Mouse (Mus musculus) mouse embryonic stem cell (cell line): ENCODE results near the gene Wipi1.
"Not testable (repeated sequence)": the region's sequence is repeated elsewhere in the genome, so short reads cannot be mapped to it uniquely, and the experiment has no call there.

Experiments
- in situ Hi-C, 2 experiments: fragments of 300-500 bp; cut with MboI; formaldehyde crosslinking; loops; 1 replicate in 1 of 2; 3 replicates in 1 of 2; pipeline ENCODE4 v1.14.3; 2019 to 2020; ENCODE audit warnings: low sequenced_read_pairs in 2 of 2, low pct_unique_long_range_greater_than_20kb in 1 of 2, mixed read lengths in 1 of 2; ENCODE audit not compliant: unreplicated experiment in 1 of 2

Gene Wipi1

GRCm38 (mm10) chr11:109622518-109623037 lies 10.8 kb upstream of the Wipi1 start:
- in situ Hi-C loops: no loop called here

GRCm38 (mm10) chr11:109621183-109621582 lies 9.4 kb upstream of the Wipi1 start:
- in situ Hi-C loops: no loop called here

GRCm38 (mm10) chr11:109620356-109620755 lies 8.6 kb upstream of the Wipi1 start:
- in situ Hi-C loops: no loop called here

- in situ Hi-C loops: not testable (repeated sequence)
Observed at GRCm38 (mm10) chr11:109619055-109619454, 7.3 kb upstream of the Wipi1 start.

- in situ Hi-C loops: no loop called here
Observed at GRCm38 (mm10) chr11:109616766-109617165, 5.0 kb upstream of the Wipi1 start.

GRCm38 (mm10) chr11:109616352-109616751 lies 4.6 kb upstream of the Wipi1 start:
- in situ Hi-C loops: no loop called here

- in situ Hi-C loops: no loop called here
Observed at GRCm38 (mm10) chr11:109615286-109615685, 3.5 kb upstream of the Wipi1 start.

GRCm38 (mm10) chr11:109612871-109613529 lies 1.2 kb upstream of the Wipi1 start:
- in situ Hi-C loops: no loop called here

GRCm38 (mm10) chr11:109610795-109611302 lies 918 bp downstream of the Wipi1 start:
- in situ Hi-C loops: no loop called here

- in situ Hi-C loops: no loop called here
Observed at GRCm38 (mm10) chr11:109610046-109610794, 1.5 kb downstream of the Wipi1 start.

- in situ Hi-C loops: no loop called here
Observed at GRCm38 (mm10) chr11:109608976-109609625, 2.7 kb downstream of the Wipi1 start.

- in situ Hi-C loops: no loop called here
Observed at GRCm38 (mm10) chr11:109607600-109607999, 4.2 kb downstream of the Wipi1 start.

GRCm38 (mm10) chr11:109598778-109599570 lies 12.8 kb downstream of the Wipi1 start:
- in situ Hi-C loops: loop anchor here (25.0 kb wide), 2 partner anchors 312 to 362 kb away; partner anchors contain the start of gene Rgs9 (in 1 of the 2)

GRCm38 (mm10) chr11:109594761-109595160 lies 17.0 kb downstream of the Wipi1 start:
- in situ Hi-C loops: loop anchor here (25.0 kb wide), 2 partner anchors 307 to 357 kb away; partner anchors contain the start of gene Rgs9 (in 1 of the 2)

- in situ Hi-C loops: loop anchor here (25.0 kb wide), 2 partner anchors 306 to 356 kb away; partner anchors contain the start of gene Rgs9 (in 1 of the 2)
Observed at GRCm38 (mm10) chr11:109593200-109593981, 18.4 kb downstream of the Wipi1 start.

- in situ Hi-C loops: loop anchor here (25.0 kb wide), 2 partner anchors 304 to 354 kb away; partner anchors contain the start of gene Rgs9 (in 1 of the 2)
Observed at GRCm38 (mm10) chr11:109591511-109591910, 20.3 kb downstream of the Wipi1 start.

- in situ Hi-C loops: loop anchor here (25.0 kb wide), 2 partner anchors 303 to 353 kb away; partner anchors contain the start of gene Rgs9 (in 1 of the 2)
Observed at GRCm38 (mm10) chr11:109590012-109590411, 21.8 kb downstream of the Wipi1 start.
